Mouse (Mus musculus) kidney, postnatal 0 days (tissue): Measurements from ENCODE around the gene Tmem202. TPM values are rescaled to one million over a fixed set of nuclear protein-coding genes. Genes with fewer than 3 reads are reported as not detected.
A peak's percentile ranks its signal among the peaks of the same experiment; 100 is the strongest.

ENCODE experiments used
- ATAC-seq: fragments of 200-750 bp; cut with Nextera tagmentation; replicated peaks from 2 replicates; pipeline ENCODE4 v1.8.0; 2017; ENCODE audit warnings: low read depth, moderate number of reproducible peaks, moderate TSS enrichment, moderate library complexity; ENCODE audit not compliant: low FRiP score
- DNase-seq: peaks from one replicate; pipeline ENCODE4 v3.0.0-alpha.2; 2016; ENCODE audit warnings: low spot score
- H3K27ac ChIP-seq: fragments of 300-500 bp; sonication (generic); 2 replicates; pipeline ENCODE4 v1.5.1; 2014; ENCODE audit warnings: mild to moderate bottlenecking
- H3K27me3 ChIP-seq: fragments of 300-500 bp; sonication (generic); 2 replicates; pipeline ENCODE4 v1.6.1; 2014; ENCODE audit warnings: low read length, mixed read lengths; ENCODE audit not compliant: insufficient read depth
- H3K36me3 ChIP-seq: fragments of 300-500 bp; sonication (generic); 2 replicates; pipeline ENCODE4 v1.6.1; 2014; ENCODE audit warnings: low read length, mixed read lengths; ENCODE audit not compliant: insufficient read depth
- H3K4me1 ChIP-seq: fragments of 300-500 bp; sonication (generic); replicated peaks from 2 replicates; pipeline ENCODE4 v1.6.1; 2014; ENCODE audit warnings: antibody characterized with exemption, low read length, mixed read lengths; ENCODE audit not compliant: insufficient read depth
- H3K4me2 ChIP-seq: fragments of 300-500 bp; sonication (generic); 2 replicates; pipeline ENCODE4 v1.6.1; 2014; ENCODE audit warnings: mild to moderate bottlenecking, low read length, moderate library complexity, mixed read lengths
- H3K4me3 ChIP-seq: fragments of 300-500 bp; sonication (generic); replicated peaks from 2 replicates; pipeline ENCODE4 v1.5.1; 2014; ENCODE audit warnings: low read depth, low read length
- H3K9ac ChIP-seq: fragments of 300-500 bp; sonication (generic); 2 replicates; pipeline ENCODE4 v1.6.1; 2014; ENCODE audit warnings: low read depth, low read length
- H3K9me3 ChIP-seq: fragments of 300-500 bp; sonication (generic); replicated peaks from 2 replicates; pipeline ENCODE4 v1.6.1; 2016; ENCODE audit warnings: low read length, inconsistent platforms, mixed read lengths
- CTCF ChIP-seq: IDR thresholded peaks from 2 replicates; pipeline ENCODE4 v1.5.1; 2016; ENCODE audit warnings: antibody characterized with exemption, low read depth, mild to moderate bottlenecking, moderate library complexity
- WGBS: fragments of 180-500 bp; shearing (Covaris S2); extraction: QIAGEN DNeasy Blood & Tissue Kit; methylation state at CpG from one replicate; pipeline ENCODE4 v1.1.7; 2014; 5-methylcytosine and 5-hydroxymethylcytosine counted together
- polyA plus RNA-seq: library from polyadenylated mRNA; unstranded; fragments of >200 nt; fragmentation: Nextera tagmentation; extraction: Ambion mirVana; gene quantifications from 2 replicates; pipeline ENCODE4 v1.2.1, GENCODE M21; 2015

Gene Tmem202
- polyA plus RNA-seq, 1 experiment from 2014 or later, result 0.11 TPM

DNA sequence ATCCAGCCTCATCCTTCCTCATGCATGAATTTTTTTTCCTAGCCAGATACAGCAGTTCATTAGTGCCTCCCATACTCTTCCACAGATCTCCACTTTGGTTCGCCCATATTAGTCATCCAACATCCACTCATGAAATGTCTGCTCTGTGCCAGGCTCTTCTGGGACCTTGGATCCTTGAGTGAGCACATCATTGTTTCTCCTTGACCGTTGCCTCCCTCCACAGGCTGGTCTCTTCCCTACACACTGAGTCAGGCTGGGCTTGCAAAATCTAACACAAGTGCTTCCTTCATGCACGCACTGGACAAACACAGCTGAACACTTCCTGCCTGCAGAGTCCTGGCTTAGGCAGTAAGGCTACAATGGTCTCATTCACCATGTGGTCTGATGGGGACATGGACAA is 2.0 kb downstream of the Tmem202 start:
- Histone ChIP-seq H3K4me3 (no peak overlapping the region), H3K36me3 (no peaks in the 10 kb centered on the region), H3K27me3 (no peaks in the 10 kb centered on the region), H3K4me2 (no peak overlapping the region), H3K27ac (no peak overlapping the region), H3K4me1 (peaks cover 14% of the 10 kb centered on the region; the same call in 1 of the 2 replicates), H3K9ac (no peak overlapping the region), H3K9me3 (no peaks in the 10 kb centered on the region)
- WGBS, result 80% methylated on average over 3 of the region's 3 CpGs
- DNase-seq, result no peak
- ATAC-seq, result no peak
- peak; percentile 21; the same call in 1 of the 2 replicates for TF ChIP-seq CTCF

DNA sequence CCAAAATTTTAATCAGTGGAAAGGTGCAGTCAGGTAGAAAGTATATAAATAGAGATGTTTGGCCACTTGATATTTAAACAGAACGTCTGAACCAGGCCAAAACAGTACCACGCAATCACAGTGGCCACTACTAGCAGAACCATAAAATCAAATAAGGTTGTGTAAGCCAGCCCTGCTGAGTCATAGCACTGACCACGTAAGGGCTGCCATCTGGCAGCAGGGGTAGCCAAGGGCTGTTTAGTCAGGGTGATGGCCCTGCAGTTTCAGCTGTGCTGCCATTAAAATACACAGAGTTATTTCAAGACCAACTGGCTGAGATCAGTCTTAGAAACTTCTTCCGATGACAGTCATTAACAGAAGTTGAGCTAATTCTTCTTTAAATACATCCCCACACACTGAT is 5.8 kb downstream of the Tmem202 start:
- no peak for DNase-seq
- no peak for ATAC-seq
- TF ChIP-seq CTCF, result no peak
- Histone ChIP-seq H3K36me3 (no peaks in the 10 kb centered on the region), H3K4me1 (no peaks in the 10 kb centered on the region), H3K9me3 (no peaks in the 10 kb centered on the region), H3K9ac (no peak overlapping the region), H3K27ac (no peak overlapping the region), H3K4me2 (no peak overlapping the region), H3K27me3 (no peaks in the 10 kb centered on the region), H3K4me3 (no peak overlapping the region)
- 58% methylated on average over 4 of the region's 4 CpGs for WGBS

GRCm38 (mm10) chr9:59533422-59533821 is 6.2 kb downstream of the Tmem202 start:
- Histone ChIP-seq H3K4me1 (no peaks in the 10 kb centered on the region), H3K27me3 (no peaks in the 10 kb centered on the region), H3K4me3 (no peak overlapping the region), H3K36me3 (no peaks in the 10 kb centered on the region), H3K9ac (no peak overlapping the region), H3K27ac (no peak overlapping the region), H3K4me2 (no peak overlapping the region), H3K9me3 (no peaks in the 10 kb centered on the region)
- no peak for ATAC-seq
- TF ChIP-seq CTCF, result no peak
- DNase-seq, result no peak
- 80% methylated on average over 2 of the region's 2 CpGs for WGBS

GRCm38 (mm10) chr9:59531645-59532044 is 8.0 kb downstream of the Tmem202 start:
- ATAC-seq (no peak), DNase-seq (peak; percentile 21)
- no peak for TF ChIP-seq CTCF
- Histone ChIP-seq H3K4me1 (no peaks in the 10 kb centered on the region), H3K36me3 (no peaks in the 10 kb centered on the region), H3K27ac (no peak overlapping the region), H3K9me3 (no peaks in the 10 kb centered on the region), H3K4me2 (no peak overlapping the region), H3K27me3 (no peaks in the 10 kb centered on the region), H3K4me3 (no peak overlapping the region), H3K9ac (no peak overlapping the region)
- WGBS, result 33% methylated on average over 5 of the region's 5 CpGs

DNA sequence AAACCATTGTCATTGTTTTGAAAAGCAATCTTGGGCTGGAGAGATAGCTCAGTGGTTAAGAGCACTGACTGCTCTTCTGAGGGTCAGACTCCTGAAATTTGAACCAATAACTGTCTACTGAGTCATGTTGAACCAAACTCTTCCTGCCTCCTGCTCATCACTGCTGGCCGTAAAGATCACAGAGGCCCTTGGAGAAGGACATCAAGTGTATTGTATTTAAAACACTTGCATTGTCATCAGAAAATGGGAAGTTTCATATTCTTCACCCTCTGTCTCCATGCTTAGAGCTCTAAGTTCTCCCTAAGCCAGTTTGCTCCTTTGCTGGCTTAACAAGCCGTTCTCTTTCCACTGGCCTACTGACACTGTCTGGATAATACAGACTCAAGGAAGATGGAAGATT is 11.4 kb downstream of the Tmem202 start:
- ATAC-seq, result no peak
- H3K4me2 ChIP-seq, result no peak overlapping the region

DNA sequence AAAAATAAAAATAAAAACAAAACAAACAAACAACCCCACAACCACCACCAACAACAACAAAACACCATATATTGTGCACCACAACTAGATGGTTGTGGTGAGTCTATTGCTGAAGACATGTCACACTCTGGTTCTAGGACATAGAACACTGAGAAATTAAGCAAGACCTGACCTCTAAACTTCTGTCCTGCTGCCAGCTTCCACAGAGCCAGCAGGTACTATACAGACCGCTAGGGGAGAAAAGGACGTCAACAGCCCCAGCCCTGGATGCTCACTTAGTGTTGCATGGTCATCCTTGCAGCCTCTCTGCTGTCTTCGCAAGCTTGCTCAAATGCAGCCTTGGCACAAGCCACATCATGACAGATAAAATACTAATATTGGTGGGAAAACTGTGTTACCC is 12.1 kb downstream of the Tmem202 start:
- H3K4me3 ChIP-seq, result no peak overlapping the region

More for the DNA sequence above, 11.4 kb downstream of the Tmem202 start:
- WGBS, result 89% methylated on average over 2 of the region's 2 CpGs
- no peaks in the 10 kb centered on the region for H3K4me1 ChIP-seq
- H3K9ac ChIP-seq, result no peak overlapping the region
- H3K4me3 ChIP-seq, result no peak overlapping the region
- H3K27ac ChIP-seq, result no peak overlapping the region
- no peak for TF ChIP-seq CTCF
- no peaks in the 10 kb centered on the region for H3K27me3 ChIP-seq
- H3K9me3 ChIP-seq, result no peaks in the 10 kb centered on the region
- no peak for DNase-seq
- no peaks in the 10 kb centered on the region for H3K36me3 ChIP-seq

GRCm38 (mm10) chr9:59526727-59527126 is 12.9 kb downstream of the Tmem202 start:
- no peak overlapping the region for H3K27ac ChIP-seq
- ATAC-seq (no peak), DNase-seq (no peak)
- H3K9me3 ChIP-seq, result no peaks in the 10 kb centered on the region
- no peak for TF ChIP-seq CTCF
- no peaks in the 10 kb centered on the region for H3K36me3 ChIP-seq
- no peak overlapping the region for H3K4me2 ChIP-seq
- no peak overlapping the region for H3K4me3 ChIP-seq
- H3K9ac ChIP-seq, result no peak overlapping the region
- WGBS, result 74% methylated on average over 6 of the region's 6 CpGs
- no peaks in the 10 kb centered on the region for H3K4me1 ChIP-seq
- H3K27me3 ChIP-seq, result no peaks in the 10 kb centered on the region

More for the DNA sequence above, 12.1 kb downstream of the Tmem202 start:
- TF ChIP-seq CTCF, result no peak
- no peaks in the 10 kb centered on the region for H3K36me3 ChIP-seq
- H3K27ac ChIP-seq, result no peak overlapping the region
- H3K9ac ChIP-seq, result no peak overlapping the region
- DNase-seq (no peak), ATAC-seq (no peak)
- no peak overlapping the region for H3K4me2 ChIP-seq
- H3K4me1 ChIP-seq, result no peaks in the 10 kb centered on the region
- no peaks in the 10 kb centered on the region for H3K9me3 ChIP-seq
- 83% methylated on average over 3 of the region's 3 CpGs for WGBS
- no peaks in the 10 kb centered on the region for H3K27me3 ChIP-seq
